Mouse (Mus musculus): Measurements from ENCODE around the gene Dnpep.

DNA sequence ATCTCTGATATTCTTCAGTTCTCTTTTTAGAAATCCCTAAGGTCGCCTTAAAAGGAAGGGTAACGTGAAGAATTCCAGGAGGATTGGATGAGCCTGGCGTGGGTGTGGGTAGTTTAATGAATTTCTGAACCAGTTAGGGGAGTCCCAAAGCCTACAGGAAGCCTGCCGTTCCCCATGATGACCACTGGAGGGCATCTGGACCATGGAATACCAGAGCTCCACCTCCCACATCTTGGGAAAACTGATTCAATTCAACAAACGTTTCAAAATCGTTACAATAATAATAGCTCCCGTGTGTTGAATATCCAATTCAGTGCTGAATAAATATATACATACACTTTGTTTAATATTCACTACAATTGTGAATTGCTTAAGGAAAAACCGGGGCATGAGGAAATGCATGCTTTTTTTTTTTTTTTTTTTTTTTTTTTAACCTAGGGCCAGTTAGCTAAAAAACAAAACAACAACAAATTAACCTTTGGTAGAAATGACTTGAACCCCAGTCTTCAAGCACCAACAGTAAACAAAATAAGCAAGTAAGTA is 25.2 kb upstream of the Dnpep start:
- TF ChIP-seq POLR2A (IDR thresholded peaks at IDR 0.05; ENCODE audit: insufficient read depth, low read depth, low read length) = no peak
- no peak; the same call in 1 of the 2 replicates for TF ChIP-seq CTCF (IDR thresholded peaks at IDR 0.05)
- TF ChIP-seq EP300 (IDR thresholded peaks at IDR 0.05; ENCODE audit: insufficient read depth, low read depth, low read length) = peak; percentile 85; the same call in 1 of the 2 replicates
